Mouse (Mus musculus): Measurements from ENCODE around the gene Syn2.
A peak's percentile ranks its signal among the peaks of the same experiment; 100 is the strongest.

Gene Syn2

GRCm38 (mm10) chr6:115291823-115292222, 157.1 kb downstream of the Syn2 start:
- DNase-seq (ENCODE audit: low spot score): no peak

GRCm38 (mm10) chr6:115292621-115293020, 157.9 kb downstream of the Syn2 start:
- no peak for DNase-seq (ENCODE audit: low spot score)

- DNase-seq (ENCODE audit: low spot score): no peak
Measured at GRCm38 (mm10) chr6:115293877-115294276, 159.2 kb downstream of the Syn2 start.

GRCm38 (mm10) chr6:115307134-115307533, 172.4 kb downstream of the Syn2 start:
- no peak for DNase-seq (ENCODE audit: low spot score)

GRCm38 (mm10) chr6:115312780-115313179, 178.1 kb downstream of the Syn2 start:
- no peak for DNase-seq (ENCODE audit: low spot score)

- DNase-seq (ENCODE audit: low spot score): no peak
Measured at GRCm38 (mm10) chr6:115313235-115313738, 178.6 kb downstream of the Syn2 start.

GRCm38 (mm10) chr6:115313910-115314309, 179.2 kb downstream of the Syn2 start:
- no peak for DNase-seq (ENCODE audit: low spot score)

GRCm38 (mm10) chr6:115315770-115316169, 181.1 kb downstream of the Syn2 start:
- DNase-seq (ENCODE audit: low spot score): peak; percentile 21

- peak; percentile 45 for DNase-seq (ENCODE audit: low spot score)
Measured at GRCm38 (mm10) chr6:115316811-115317221, 182.1 kb downstream of the Syn2 start.

GRCm38 (mm10) chr6:115318811-115319210, 184.1 kb downstream of the Syn2 start:
- peak; percentile 21 for DNase-seq (ENCODE audit: low spot score)

- no peak for DNase-seq (ENCODE audit: low spot score)
Measured at GRCm38 (mm10) chr6:115319686-115320085, 185.0 kb downstream of the Syn2 start.

GRCm38 (mm10) chr6:115320927-115321714, 186.4 kb downstream of the Syn2 start:
- no peak for DNase-seq (ENCODE audit: low spot score)

GRCm38 (mm10) chr6:115321883-115322351, 187.2 kb downstream of the Syn2 start:
- no peak for DNase-seq (ENCODE audit: low spot score)

- no peak for DNase-seq (ENCODE audit: low spot score)
Measured at GRCm38 (mm10) chr6:115322956-115323355, 188.3 kb downstream of the Syn2 start.

GRCm38 (mm10) chr6:115330964-115331363, 196.3 kb downstream of the Syn2 start:
- DNase-seq (ENCODE audit: low spot score): no peak

All from urinary bladder, postnatal 14 days (tissue).